Mouse (Mus musculus) liver, embryonic 16.5 days (tissue): Measurements from ENCODE around the gene Krt31. TPM values are rescaled to one million over a fixed set of nuclear protein-coding genes. Genes with fewer than 3 reads are reported as not detected.

ENCODE experiments used
- ATAC-seq: fragments of 200-750 bp; cut with Nextera tagmentation; 2 replicates; pipeline ENCODE4 v1.8.0; 2017; ENCODE audit warnings: low read depth, mild to moderate bottlenecking, moderate number of reproducible peaks, moderate library complexity
- H3K27ac ChIP-seq: fragments of 300-500 bp; sonication (generic); 2 replicates; pipeline ENCODE4 v1.5.1; 2014; ENCODE audit warnings: mild to moderate bottlenecking, low read length
- H3K27me3 ChIP-seq: fragments of 300-500 bp; sonication (generic); 2 replicates; pipeline ENCODE4 v1.6.1; 2014; ENCODE audit warnings: low read depth, low read length, mixed read lengths; ENCODE audit not compliant: control insufficient read depth, insufficient read depth
- H3K36me3 ChIP-seq: fragments of 300-500 bp; sonication (generic); 2 replicates; pipeline ENCODE4 v1.6.1; 2014; ENCODE audit warnings: mild to moderate bottlenecking; ENCODE audit not compliant: control insufficient read depth, insufficient read depth
- H3K4me1 ChIP-seq: fragments of 300-500 bp; sonication (generic); 2 replicates; pipeline ENCODE4 v1.6.1; 2014; ENCODE audit warnings: low read depth, low read length, mixed read lengths; ENCODE audit not compliant: control insufficient read depth
- H3K4me2 ChIP-seq: fragments of 300-500 bp; sonication (generic); 2 replicates; pipeline ENCODE4 v1.6.1; 2014; ENCODE audit warnings: low read depth, low read length, mixed read lengths
- H3K4me3 ChIP-seq: fragments of 300-500 bp; sonication (generic); 2 replicates; pipeline ENCODE4 v1.5.1; 2014; ENCODE audit warnings: low read depth, mild to moderate bottlenecking, low read length
- H3K9ac ChIP-seq: fragments of 300-500 bp; sonication (generic); 2 replicates; pipeline ENCODE4 v1.6.1; 2014; ENCODE audit warnings: low read depth, low read length
- H3K9me3 ChIP-seq: fragments of 300-500 bp; sonication (generic); replicated peaks from 2 replicates; pipeline ENCODE4 v1.6.1; 2016; ENCODE audit warnings: low read length; ENCODE audit not compliant: control insufficient read depth
- WGBS: fragments of 180-500 bp; shearing (Covaris S2); extraction: QIAGEN DNeasy Blood & Tissue Kit; methylation state at CpG from one replicate; pipeline ENCODE4 v1.1.7; 2014; ENCODE audit not compliant: insufficient replicate concordance; 5-methylcytosine and 5-hydroxymethylcytosine counted together
- polyA plus RNA-seq: library from polyadenylated mRNA; unstranded; fragments of >200 nt; fragmentation: Nextera tagmentation; extraction: Ambion mirVana; gene quantifications from 2 replicates; pipeline ENCODE4 v1.2.1, GENCODE M21; 2015

Gene Krt31
- polyA plus RNA-seq, result not detected in 2 replicates

DNA sequence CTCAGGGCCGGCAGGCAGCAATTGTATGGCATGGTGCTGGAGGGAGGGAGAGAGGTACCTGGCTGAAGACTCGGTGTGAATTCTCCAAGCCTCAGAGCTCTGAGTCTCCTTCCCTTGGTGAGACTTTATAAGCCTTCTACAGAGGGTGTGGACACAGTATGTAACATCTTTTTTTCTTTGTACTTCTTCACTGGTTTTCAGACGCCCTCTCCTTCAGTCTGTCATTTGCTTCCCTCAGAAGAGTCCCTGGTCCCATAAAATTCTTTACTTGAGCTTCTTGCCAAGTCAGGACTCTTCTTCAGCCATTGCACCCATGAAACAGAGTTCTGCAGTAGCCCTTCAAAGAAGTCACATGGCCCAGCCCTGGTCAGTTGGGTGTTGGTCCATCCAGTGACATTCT lies at the start of gene Krt31:
Gene Krt31 (minus strand): TSS at position 101 of the 400 bp plus-strand sequence.
- no peak for ATAC-seq
- H3K27me3 ChIP-seq, result no peaks in the 10 kb centered on the region
- WGBS, result 72% methylated on average over 3 of the region's 3 CpGs

DNA sequence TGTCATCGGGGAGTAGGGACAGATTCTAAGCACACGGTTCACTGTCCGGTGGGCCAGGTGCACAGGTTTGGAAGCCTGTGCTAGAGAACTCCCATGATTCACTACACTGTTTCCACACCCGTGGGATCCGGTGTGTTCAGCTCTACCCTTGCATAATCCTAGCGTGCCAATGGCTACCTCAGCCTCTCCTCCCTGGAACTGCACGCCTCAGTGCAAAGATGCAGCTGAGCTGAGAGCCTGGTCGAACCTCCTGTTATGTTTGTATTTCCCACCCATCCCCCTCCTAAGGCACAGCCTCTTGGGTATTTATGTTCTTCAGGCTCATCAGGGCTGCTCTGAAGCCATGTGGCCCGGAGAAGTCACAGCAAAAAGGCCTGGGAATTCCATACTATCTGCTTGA lies 47.5 kb upstream of the Krt31 start:
- ATAC-seq, result no peak

More for the DNA sequence above, at the start of gene Krt31:
- Histone ChIP-seq H3K36me3 (no peaks in the 10 kb centered on the region), H3K4me3 (no peak within 1 kb of the TSS), H3K4me2 (no peak within 1 kb of the TSS), H3K4me1 (no peaks in the 10 kb centered on the region), H3K9ac (no peak within 1 kb of the TSS), H3K27ac (no peak within 1 kb of the TSS), H3K9me3 (no peaks in the 10 kb centered on the region)

DNA sequence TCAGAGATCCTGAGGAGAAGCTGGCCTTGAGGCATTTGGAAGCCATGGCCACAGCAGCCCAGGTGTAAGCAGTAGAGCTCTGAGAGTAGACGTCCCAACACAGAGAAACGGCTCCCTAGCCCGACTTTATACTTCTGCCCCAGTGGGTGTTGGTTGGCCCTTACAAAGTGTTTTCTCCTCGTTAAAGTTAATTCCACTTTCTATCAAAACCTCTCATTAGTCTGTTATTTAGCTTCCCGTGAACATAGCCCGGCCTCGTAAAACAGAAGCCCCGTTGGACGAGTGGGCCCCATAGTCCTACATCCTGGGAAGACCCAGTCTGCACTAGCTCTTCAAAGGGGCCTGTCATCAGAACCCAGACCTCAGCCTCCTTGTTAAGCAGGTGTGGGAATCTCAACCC lies 45.8 kb upstream of the Krt31 start, which contains the start of gene Krt35:
Gene Krt35 (minus strand): TSS at position 101 of the 400 bp plus-strand sequence.
- Histone ChIP-seq H3K4me1 (no peaks in the 10 kb centered on the region), H3K4me2 (no peak within 1 kb of the TSS)
- ATAC-seq, result no peak

More for the DNA sequence above, 47.5 kb upstream of the Krt31 start:
- H3K27me3 ChIP-seq, result no peaks in the 10 kb centered on the region
- H3K27ac ChIP-seq, result no peak overlapping the region
- H3K9me3 ChIP-seq, result no peaks in the 10 kb centered on the region
- no peaks in the 10 kb centered on the region for H3K36me3 ChIP-seq
- no peak overlapping the region for H3K4me2 ChIP-seq
- 54% methylated on average over 9 of the region's 9 CpGs for WGBS
- no peaks in the 10 kb centered on the region for H3K4me1 ChIP-seq
- H3K4me3 ChIP-seq, result no peak overlapping the region
- H3K9ac ChIP-seq, result no peak overlapping the region

DNA sequence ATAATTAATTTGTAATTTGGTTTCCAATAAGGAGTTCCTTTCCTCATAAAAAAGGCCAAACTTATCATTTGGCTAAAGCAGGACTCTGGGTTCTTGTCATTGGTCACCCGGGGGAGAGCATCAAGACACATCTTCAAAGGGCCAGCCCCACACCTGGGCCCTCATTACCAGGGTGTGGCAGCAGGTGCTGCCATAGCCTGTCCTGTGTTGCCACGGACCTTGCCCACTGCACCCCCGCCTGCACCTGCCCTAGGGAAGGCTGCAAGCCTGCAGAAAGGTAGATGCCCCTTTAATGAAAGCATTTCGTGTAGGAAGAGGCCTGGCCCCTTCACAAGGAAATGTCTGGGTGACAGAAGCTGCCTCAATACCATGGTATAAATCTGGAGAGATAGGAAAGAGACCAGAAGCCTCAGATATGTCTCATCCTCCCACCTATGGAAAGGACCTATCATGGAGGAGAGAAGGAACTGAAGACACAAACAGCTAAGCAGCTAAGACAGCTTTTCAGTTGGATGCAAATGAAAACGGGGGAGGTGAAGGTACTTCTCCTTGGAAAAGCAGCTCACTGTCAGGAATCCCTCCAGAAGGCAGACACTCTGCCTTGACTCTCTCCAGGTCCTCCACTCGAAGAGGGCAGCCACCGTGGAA lies 38.2 kb upstream of the Krt31 start:
- Histone ChIP-seq H3K4me3 (no peak overlapping the region), H3K4me1 (no peaks in the 10 kb centered on the region), H3K36me3 (no peaks in the 10 kb centered on the region), H3K27me3 (no peaks in the 10 kb centered on the region), H3K9me3 (no peaks in the 10 kb centered on the region), H3K4me2 (no peak overlapping the region), H3K27ac (no peak overlapping the region), H3K9ac (no peak overlapping the region)
- no peak for ATAC-seq
- WGBS, result 47% methylated on average over 7 of the region's 7 CpGs

More for the DNA sequence above, 45.8 kb upstream of the Krt31 start, which contains the start of gene Krt35:
- Histone ChIP-seq H3K9ac (no peak within 1 kb of the TSS), H3K27ac (no peak within 1 kb of the TSS), H3K9me3 (no peaks in the 10 kb centered on the region), H3K27me3 (no peaks in the 10 kb centered on the region), H3K4me3 (no peak within 1 kb of the TSS), H3K36me3 (no peaks in the 10 kb centered on the region)
- 71% methylated on average over 9 of the region's 9 CpGs for WGBS

DNA sequence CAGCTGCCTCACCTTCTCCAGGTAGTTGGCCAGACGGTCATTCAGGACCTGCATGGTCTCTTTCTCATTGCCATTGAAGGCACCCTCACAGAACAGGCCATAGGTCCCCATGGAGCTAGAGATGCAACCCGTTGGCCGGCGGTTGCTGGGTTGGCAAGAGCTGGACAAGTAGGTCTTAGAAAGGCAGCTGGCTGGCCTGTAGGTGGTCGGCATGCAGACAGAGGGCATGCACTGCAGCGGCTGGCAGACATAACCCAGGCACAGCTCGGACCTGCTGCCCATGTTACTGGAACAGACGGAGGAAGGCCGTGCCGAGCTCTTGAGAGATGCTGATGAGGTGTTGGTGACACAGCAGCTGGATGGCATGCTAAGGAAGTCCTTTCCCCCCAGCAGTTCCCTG lies 37.5 kb upstream of the Krt31 start, which contains the start of gene Krt32:
Gene Krt32 (minus strand): TSS at position 366 of the 400 bp plus-strand sequence.
- no peak for ATAC-seq

DNA sequence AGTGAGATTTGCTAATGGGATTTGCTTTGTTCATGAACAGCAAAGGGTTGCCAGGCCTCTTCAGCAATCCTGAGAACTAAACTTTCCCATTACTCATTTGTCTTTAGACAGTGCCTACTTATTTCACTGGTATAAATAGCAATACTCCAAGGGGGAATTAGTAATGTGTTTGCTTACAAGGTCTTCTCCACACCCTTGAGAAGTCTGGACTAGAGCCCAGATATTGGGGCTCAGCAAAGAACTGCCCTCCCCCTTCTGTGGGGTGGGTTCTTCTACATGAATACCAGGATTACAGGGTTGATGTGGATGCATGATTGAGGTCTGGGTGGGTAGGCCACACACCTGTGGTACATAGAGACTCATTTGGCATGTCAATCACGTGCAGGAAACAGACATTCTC lies 23.5 kb upstream of the Krt31 start:
- Histone ChIP-seq H3K9me3 (no peaks in the 10 kb centered on the region), H3K36me3 (no peaks in the 10 kb centered on the region), H3K4me1 (no peaks in the 10 kb centered on the region), H3K27ac (no peak overlapping the region), H3K9ac (no peak overlapping the region), H3K27me3 (no peaks in the 10 kb centered on the region), H3K4me3 (no peak overlapping the region), H3K4me2 (no peak overlapping the region)
- no peak for ATAC-seq
- WGBS, result 21% methylated on average over 1 of the region's 1 CpGs

More for the DNA sequence above, 37.5 kb upstream of the Krt31 start, which contains the start of gene Krt32:
- H3K9ac ChIP-seq, result no peak within 1 kb of the TSS
- H3K27me3 ChIP-seq, result no peaks in the 10 kb centered on the region
- H3K4me2 ChIP-seq, result no peak within 1 kb of the TSS
- H3K4me3 ChIP-seq, result no peak within 1 kb of the TSS
- no peak within 1 kb of the TSS for H3K27ac ChIP-seq
- H3K9me3 ChIP-seq, result no peaks in the 10 kb centered on the region
- no peaks in the 10 kb centered on the region for H3K36me3 ChIP-seq
- 76% methylated on average over 10 of the region's 10 CpGs for WGBS
- no peaks in the 10 kb centered on the region for H3K4me1 ChIP-seq

DNA sequence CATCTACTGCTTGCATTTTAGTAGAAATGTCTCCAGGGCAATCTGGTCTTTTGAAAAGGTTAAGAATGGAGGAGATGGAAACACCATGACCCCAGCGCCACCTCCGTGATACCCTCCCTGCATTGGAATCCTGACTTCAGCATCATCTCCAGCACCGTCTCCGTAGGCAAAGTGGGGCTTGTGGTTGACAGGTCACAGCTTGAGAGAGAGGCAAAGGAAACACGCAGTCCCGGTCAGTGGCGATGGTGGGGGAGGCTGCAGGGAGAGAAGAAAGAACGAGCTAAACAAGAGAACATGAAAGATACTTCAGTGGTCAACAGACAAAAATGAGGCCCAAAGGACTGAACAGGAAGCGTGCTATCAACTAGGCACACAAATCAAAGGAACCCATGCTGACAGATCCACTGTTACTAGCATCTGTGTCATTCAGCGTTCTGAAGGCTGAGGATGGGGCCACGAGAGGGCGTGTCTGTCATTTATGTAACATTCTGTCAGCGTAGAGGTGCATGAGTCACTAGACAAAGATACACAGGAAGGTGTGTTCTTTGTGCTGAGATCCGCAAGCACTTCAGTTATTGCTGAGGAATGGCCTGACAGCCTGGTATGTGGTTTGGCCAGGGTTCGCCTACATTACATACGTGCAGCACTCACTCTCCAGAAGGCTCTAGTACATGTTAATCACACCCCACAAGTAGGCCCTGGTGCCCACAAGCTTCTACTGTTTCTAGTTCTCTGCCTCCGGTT lies 17.1 kb upstream of the Krt31 start:
- Histone ChIP-seq H3K4me1 (no peaks in the 10 kb centered on the region), H3K4me3 (no peak overlapping the region), H3K27me3 (no peaks in the 10 kb centered on the region), H3K4me2 (no peak overlapping the region), H3K27ac (no peak overlapping the region), H3K9ac (no peak overlapping the region), H3K36me3 (no peaks in the 10 kb centered on the region), H3K9me3 (no peaks in the 10 kb centered on the region)
- 63% methylated on average over 17 of the region's 17 CpGs for WGBS
- ATAC-seq, result no peak

DNA sequence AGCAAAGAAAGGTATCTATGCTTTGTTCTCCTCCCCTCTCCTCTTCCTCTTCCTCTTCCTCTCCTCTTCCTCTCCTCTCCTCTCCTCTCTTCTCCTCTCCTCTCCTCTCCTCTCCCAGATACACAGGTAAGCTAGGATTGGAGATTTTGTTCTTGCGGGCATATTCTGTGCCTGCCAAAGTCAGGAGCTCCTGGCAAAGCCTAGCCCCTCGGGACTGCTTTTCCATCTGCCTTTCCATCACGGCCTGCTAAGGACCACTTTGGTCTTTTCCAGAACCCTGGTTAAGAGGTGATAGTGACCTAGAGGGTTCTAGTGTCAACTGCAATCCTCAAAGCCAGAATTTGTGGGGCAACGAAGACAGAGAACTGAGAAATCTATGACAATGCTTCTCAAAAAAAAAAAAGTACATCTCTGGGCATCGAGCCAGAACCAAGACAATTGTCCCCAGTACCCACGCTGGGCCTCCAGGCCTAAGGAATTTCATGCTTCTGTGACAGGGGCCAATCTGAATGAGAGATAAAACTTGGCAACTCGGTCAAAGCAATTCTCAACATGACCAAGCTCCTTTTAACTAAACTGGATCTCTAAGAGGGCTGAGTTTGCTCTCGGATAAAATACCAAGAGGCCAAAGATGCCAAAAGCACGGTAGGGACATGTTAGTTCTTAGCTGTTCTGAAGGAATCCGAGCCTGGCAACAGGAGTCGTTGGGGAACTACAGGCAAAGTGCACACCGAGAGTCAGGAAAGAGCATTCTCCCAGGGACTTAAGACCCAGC lies 16.1 kb upstream of the Krt31 start:
- Histone ChIP-seq H3K4me2 (no peak overlapping the region), H3K4me1 (no peaks in the 10 kb centered on the region), H3K9ac (no peak overlapping the region), H3K4me3 (no peak overlapping the region), H3K27me3 (no peaks in the 10 kb centered on the region), H3K9me3 (no peaks in the 10 kb centered on the region), H3K36me3 (no peaks in the 10 kb centered on the region), H3K27ac (no peak overlapping the region)
- ATAC-seq, result no peak
- 58% methylated on average over 12 of the region's 12 CpGs for WGBS
